Mouse (Mus musculus): ENCODE measurements around the gene Selp. TPM values are rescaled to one million over a fixed set of nuclear protein-coding genes. Genes with fewer than 3 reads are reported as not detected.

The Selp gene
- total and polyA plus RNA-seq, 3 experiments: 0.22 TPM; not detected in 2

- no peak for ATAC-seq (ENCODE audit: extremely low read depth, insufficient number of reproducible peaks, low FRiP score, poor library complexity, severe bottlenecking)
- no peaks in the 10 kb centered on the region for H3K4me1 ChIP-seq (ENCODE audit: insufficient read depth, low read depth, low read length)
- no peaks in the 10 kb centered on the region for H3K9me3 ChIP-seq (replicated peaks)
- H3K4me3 ChIP-seq (ENCODE audit: low read depth, low read length): no peak overlapping the region
- H3K27me3 ChIP-seq (ENCODE audit: insufficient read depth, low read length): no peaks in the 10 kb centered on the region
- DNase-seq (ENCODE audit: low spot score): no peak
- TF ChIP-seq POLR2AphosphoS5 (IDR thresholded peaks at IDR 0.05; ENCODE audit: insufficient replicate concordance, low read depth, low read length): no peak
- TF ChIP-seq CTCF (IDR thresholded peaks at IDR 0.05; ENCODE audit: low read depth, low read length): no peak
- TF ChIP-seq TAL1 (conservative IDR thresholded peaks at IDR 0.05; ENCODE audit: low read depth, low read length): no peak
- TF ChIP-seq GATA2 (IDR thresholded peaks at IDR 0.05; ENCODE audit: borderline replicate concordance, low read depth, low read length): no peak
- no peak for TF ChIP-seq GATA1 (IDR thresholded peaks at IDR 0.05; ENCODE audit: borderline replicate concordance, low read length)
- H3K36me3 ChIP-seq (replicated peaks): no peaks in the 10 kb centered on the region
Observed at GRCm38 (mm10) chr1:164074606-164075140, 40.4 kb upstream of the Selp start.

- DNase-seq (ENCODE audit: low spot score): no peak
- no peak overlapping the region for H3K4me3 ChIP-seq (ENCODE audit: low read depth, low read length)
- no peaks in the 10 kb centered on the region for H3K9me3 ChIP-seq (replicated peaks)
- no peaks in the 10 kb centered on the region for H3K27me3 ChIP-seq (ENCODE audit: insufficient read depth, low read length)
- H3K4me1 ChIP-seq (ENCODE audit: insufficient read depth, low read depth, low read length): no peaks in the 10 kb centered on the region
- ATAC-seq (ENCODE audit: extremely low read depth, insufficient number of reproducible peaks, low FRiP score, poor library complexity, severe bottlenecking): no peak
- no peak for TF ChIP-seq CTCF (IDR thresholded peaks at IDR 0.05; ENCODE audit: low read depth, low read length)
- no peak for TF ChIP-seq GATA2 (IDR thresholded peaks at IDR 0.05; ENCODE audit: borderline replicate concordance, low read depth, low read length)
- TF ChIP-seq TAL1 (conservative IDR thresholded peaks at IDR 0.05; ENCODE audit: low read depth, low read length): no peak
- TF ChIP-seq POLR2AphosphoS5 (IDR thresholded peaks at IDR 0.05; ENCODE audit: insufficient replicate concordance, low read depth, low read length): no peak
- no peak for TF ChIP-seq GATA1 (IDR thresholded peaks at IDR 0.05; ENCODE audit: borderline replicate concordance, low read length)
- no peaks in the 10 kb centered on the region for H3K36me3 ChIP-seq (replicated peaks)
Observed at GRCm38 (mm10) chr1:164075416-164075815, 39.6 kb upstream of the Selp start.

GRCm38 (mm10) chr1:164076441-164076840 lies 38.6 kb upstream of the Selp start:
- no peak overlapping the region for H3K4me3 ChIP-seq (ENCODE audit: low read depth, low read length)
- H3K9me3 ChIP-seq (replicated peaks): no peaks in the 10 kb centered on the region
- no peaks in the 10 kb centered on the region for H3K27me3 ChIP-seq (ENCODE audit: insufficient read depth, low read length)
- TF ChIP-seq CTCF (IDR thresholded peaks at IDR 0.05; ENCODE audit: low read depth, low read length) (no peak), POLR2AphosphoS5 (IDR thresholded peaks at IDR 0.05; ENCODE audit: insufficient replicate concordance, low read depth, low read length) (no peak), TAL1 (conservative IDR thresholded peaks at IDR 0.05; ENCODE audit: low read depth, low read length) (no peak), GATA2 (IDR thresholded peaks at IDR 0.05; ENCODE audit: borderline replicate concordance, low read depth, low read length) (no peak), GATA1 (IDR thresholded peaks at IDR 0.05; ENCODE audit: borderline replicate concordance, low read length) (no peak)
- H3K4me1 ChIP-seq (ENCODE audit: insufficient read depth, low read depth, low read length): no peaks in the 10 kb centered on the region
- no peaks in the 10 kb centered on the region for H3K36me3 ChIP-seq (replicated peaks)
- no peak for ATAC-seq (ENCODE audit: extremely low read depth, insufficient number of reproducible peaks, low FRiP score, poor library complexity, severe bottlenecking)
- DNase-seq (ENCODE audit: low spot score): no peak

- no peaks in the 10 kb centered on the region for H3K36me3 ChIP-seq (replicated peaks)
- DNase-seq (ENCODE audit: low spot score): no peak
- no peak overlapping the region for H3K4me3 ChIP-seq (ENCODE audit: low read depth, low read length)
- no peaks in the 10 kb centered on the region for H3K4me1 ChIP-seq (ENCODE audit: insufficient read depth, low read depth, low read length)
- no peaks in the 10 kb centered on the region for H3K27me3 ChIP-seq (ENCODE audit: insufficient read depth, low read length)
- ATAC-seq (ENCODE audit: extremely low read depth, insufficient number of reproducible peaks, low FRiP score, poor library complexity, severe bottlenecking): no peak
- TF ChIP-seq GATA1 (IDR thresholded peaks at IDR 0.05; ENCODE audit: borderline replicate concordance, low read length): no peak
- TF ChIP-seq CTCF (IDR thresholded peaks at IDR 0.05; ENCODE audit: low read depth, low read length): no peak
- no peak for TF ChIP-seq TAL1 (conservative IDR thresholded peaks at IDR 0.05; ENCODE audit: low read depth, low read length)
- no peak for TF ChIP-seq POLR2AphosphoS5 (IDR thresholded peaks at IDR 0.05; ENCODE audit: insufficient replicate concordance, low read depth, low read length)
- H3K9me3 ChIP-seq (replicated peaks): no peaks in the 10 kb centered on the region
Observed at GRCm38 (mm10) chr1:164077031-164077430, 38.0 kb upstream of the Selp start.

- Histone ChIP-seq H3K27me3 (ENCODE audit: insufficient read depth, low read length) (no peaks in the 10 kb centered on the region), H3K4me1 (ENCODE audit: insufficient read depth, low read depth, low read length) (no peaks in the 10 kb centered on the region), H3K9me3 (replicated peaks) (no peaks in the 10 kb centered on the region), H3K4me3 (ENCODE audit: low read depth, low read length) (no peak overlapping the region), H3K36me3 (replicated peaks) (no peaks in the 10 kb centered on the region)
- no peak for TF ChIP-seq GATA1 (IDR thresholded peaks at IDR 0.05; ENCODE audit: borderline replicate concordance, low read length)
- no peak for TF ChIP-seq CTCF (IDR thresholded peaks at IDR 0.05; ENCODE audit: low read depth, low read length)
- no peak for TF ChIP-seq TAL1 (conservative IDR thresholded peaks at IDR 0.05; ENCODE audit: low read depth, low read length)
- TF ChIP-seq GATA2 (IDR thresholded peaks at IDR 0.05; ENCODE audit: borderline replicate concordance, low read depth, low read length): no peak
- TF ChIP-seq POLR2AphosphoS5 (IDR thresholded peaks at IDR 0.05; ENCODE audit: insufficient replicate concordance, low read depth, low read length): no peak
- ATAC-seq (ENCODE audit: extremely low read depth, insufficient number of reproducible peaks, low FRiP score, poor library complexity, severe bottlenecking) (no peak), DNase-seq (ENCODE audit: low spot score) (no peak)
Observed at GRCm38 (mm10) chr1:164078323-164078741, 36.7 kb upstream of the Selp start.

- TF ChIP-seq CTCF (IDR thresholded peaks at IDR 0.05; ENCODE audit: low read depth, low read length) (no peak), POLR2AphosphoS5 (IDR thresholded peaks at IDR 0.05; ENCODE audit: insufficient replicate concordance, low read depth, low read length) (no peak), GATA2 (IDR thresholded peaks at IDR 0.05; ENCODE audit: borderline replicate concordance, low read depth, low read length) (no peak), TAL1 (conservative IDR thresholded peaks at IDR 0.05; ENCODE audit: low read depth, low read length) (no peak), GATA1 (IDR thresholded peaks at IDR 0.05; ENCODE audit: borderline replicate concordance, low read length) (no peak)
- H3K4me1 ChIP-seq (ENCODE audit: insufficient read depth, low read depth, low read length): no peaks in the 10 kb centered on the region
Observed at GRCm38 (mm10) chr1:164079091-164079490, 36.0 kb upstream of the Selp start.

More at GRCm38 (mm10) chr1:164079091-164079490, 36.0 kb upstream of the Selp start:
- no peaks in the 10 kb centered on the region for H3K27me3 ChIP-seq (ENCODE audit: insufficient read depth, low read length)
- no peak for ATAC-seq (ENCODE audit: extremely low read depth, insufficient number of reproducible peaks, low FRiP score, poor library complexity, severe bottlenecking)
- H3K4me3 ChIP-seq (ENCODE audit: low read depth, low read length): no peak overlapping the region
- no peaks in the 10 kb centered on the region for H3K36me3 ChIP-seq (replicated peaks)
- no peaks in the 10 kb centered on the region for H3K9me3 ChIP-seq (replicated peaks)
- DNase-seq (ENCODE audit: low spot score): no peak
